Mouse (Mus musculus) gonadal fat pad, adult 2 months (tissue): ENCODE measurements around the gene Akt1. TPM values are rescaled to one million over a fixed set of nuclear protein-coding genes. Genes with fewer than 3 reads are reported as not detected.

ENCODE experiments used
- DNase-seq: peaks from one replicate; pipeline ENCODE4 v3.0.0-alpha.2; 2012; ENCODE audit warnings: low read depth
- polyA plus RNA-seq: library from polyadenylated mRNA; depleted of rRNA; stranded (reverse); fragments of >200 nt; gene quantifications from 2 replicates; pipeline ENCODE4 v1.2.3, GENCODE M21; 2012; rRNA removed

Akt1 gene
- 95.2 and 117 TPM in 2 replicates for polyA plus RNA-seq

- no peak for DNase-seq
These were observed at the start of gene Akt1 for GRCm38 (mm10) chr12:112674132-112675011. Gene Akt1 (minus strand): TSS chr12:112674884.

- DNase-seq: no peak
These were observed 49.6 kb upstream of the Akt1 start for GRCm38 (mm10) chr12:112724077-112724805.

GRCm38 (mm10) chr12:112723445-112723844 lies 48.8 kb upstream of the Akt1 start:
- DNase-seq: no peak

GRCm38 (mm10) chr12:112723028-112723330 lies 48.3 kb upstream of the Akt1 start:
- no peak for DNase-seq

GRCm38 (mm10) chr12:112722240-112723027 lies 47.8 kb upstream of the Akt1 start:
- DNase-seq: no peak

GRCm38 (mm10) chr12:112721424-112722239 lies 46.9 kb upstream of the Akt1 start:
- DNase-seq: no peak

GRCm38 (mm10) chr12:112720890-112721423 lies 46.3 kb upstream of the Akt1 start:
- DNase-seq: no peak

- DNase-seq: no peak
These were observed 45.5 kb upstream of the Akt1 start, which contains the start of gene Cep170b for GRCm38 (mm10) chr12:112720216-112720615. Gene Cep170b (plus strand): TSS chr12:112720455.

- no peak for DNase-seq
These were observed 44.3 kb upstream of the Akt1 start for GRCm38 (mm10) chr12:112718995-112719394.

GRCm38 (mm10) chr12:112717140-112717539 lies 42.5 kb upstream of the Akt1 start:
- DNase-seq: no peak

- no peak for DNase-seq
These were observed 39.3 kb upstream of the Akt1 start for GRCm38 (mm10) chr12:112713984-112714383.

GRCm38 (mm10) chr12:112707573-112707869 lies 32.8 kb upstream of the Akt1 start:
- no peak for DNase-seq

GRCm38 (mm10) chr12:112706704-112707572 lies 32.3 kb upstream of the Akt1 start:
- no peak for DNase-seq

GRCm38 (mm10) chr12:112702374-112703320 lies 28.0 kb upstream of the Akt1 start:
- DNase-seq: no peak

GRCm38 (mm10) chr12:112700522-112700921 lies 25.8 kb upstream of the Akt1 start:
- DNase-seq: no peak

- DNase-seq: no peak
These were observed 22.2 kb upstream of the Akt1 start for GRCm38 (mm10) chr12:112696806-112697425.

- DNase-seq: no peak
These were observed 19.4 kb upstream of the Akt1 start for GRCm38 (mm10) chr12:112694127-112694475.
